Mouse (Mus musculus): Measurements from ENCODE around the gene Arpin. TPM values are rescaled to one million over a fixed set of nuclear protein-coding genes. Genes with fewer than 3 reads are reported as not detected.

The Arpin gene
- polyA plus RNA-seq, 1 experiment: 17.0 TPM

DNA sequence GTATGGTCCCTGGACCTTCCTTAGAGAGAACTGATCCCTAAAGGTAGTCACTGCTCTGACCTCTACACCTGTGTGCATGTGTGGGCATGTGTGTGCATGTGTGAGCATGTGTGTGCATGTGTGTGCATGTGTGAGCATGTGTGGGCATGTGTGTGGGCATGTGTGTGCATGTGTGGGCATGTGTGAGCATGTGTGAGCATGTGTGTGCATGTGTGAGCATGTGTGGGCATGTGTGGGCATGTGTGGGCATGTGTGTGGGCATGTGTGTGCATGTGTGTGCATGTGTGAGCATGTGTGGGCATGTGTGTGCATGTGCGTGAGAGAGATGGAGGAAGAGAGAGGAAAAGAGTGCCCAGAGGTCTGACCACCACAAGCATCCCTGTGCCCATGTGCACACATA, 19.7 kb upstream of the Arpin start:
- DNase-seq: no peak
- no peaks in the 10 kb centered on the region for H3K27me3 ChIP-seq (replicated peaks; ENCODE audit: control insufficient read depth, insufficient read depth, low read length)
- H3K36me3 ChIP-seq (ENCODE audit: control insufficient read depth, insufficient read depth, low read length): no peaks in the 10 kb centered on the region
- 100% methylated on average over 1 of the region's 1 CpGs for WGBS
- no peaks in the 10 kb centered on the region for H3K4me1 ChIP-seq (ENCODE audit: control insufficient read depth, insufficient read depth, low read length)
- H3K4me3 ChIP-seq (ENCODE audit: insufficient read depth, low read depth, low read length): no peak overlapping the region
- TF ChIP-seq CTCF (conservative IDR thresholded peaks at IDR 0.05; ENCODE audit: insufficient read depth, insufficient read length, low read depth, low read length) (no peak), POLR2A (IDR thresholded peaks at IDR 0.05; ENCODE audit: low read depth, low read length) (no peak)
- H3K27ac ChIP-seq (ENCODE audit: insufficient read depth, low read depth, low read length): no peak overlapping the region

GRCm38 (mm10) chr7:79951038-79951437, 15.9 kb upstream of the Arpin start:
- Histone ChIP-seq H3K36me3 (ENCODE audit: control insufficient read depth, insufficient read depth, low read length) (no peaks in the 10 kb centered on the region), H3K27me3 (replicated peaks; ENCODE audit: control insufficient read depth, insufficient read depth, low read length) (no peaks in the 10 kb centered on the region), H3K4me1 (ENCODE audit: control insufficient read depth, insufficient read depth, low read length) (no peaks in the 10 kb centered on the region), H3K4me3 (ENCODE audit: insufficient read depth, low read depth, low read length) (no peak overlapping the region), H3K27ac (ENCODE audit: insufficient read depth, low read depth, low read length) (no peak overlapping the region)
- TF ChIP-seq CTCF (conservative IDR thresholded peaks at IDR 0.05; ENCODE audit: insufficient read depth, insufficient read length, low read depth, low read length): no peak
- no peak for TF ChIP-seq POLR2A (IDR thresholded peaks at IDR 0.05; ENCODE audit: low read depth, low read length)
- 82% methylated on average over 3 of the region's 3 CpGs for WGBS
- no peak for DNase-seq

GRCm38 (mm10) chr7:79950236-79950635, 15.1 kb upstream of the Arpin start:
- Histone ChIP-seq H3K4me1 (ENCODE audit: control insufficient read depth, insufficient read depth, low read length) (no peaks in the 10 kb centered on the region), H3K27me3 (replicated peaks; ENCODE audit: control insufficient read depth, insufficient read depth, low read length) (no peaks in the 10 kb centered on the region), H3K36me3 (ENCODE audit: control insufficient read depth, insufficient read depth, low read length) (no peaks in the 10 kb centered on the region), H3K4me3 (ENCODE audit: insufficient read depth, low read depth, low read length) (no peak overlapping the region), H3K27ac (ENCODE audit: insufficient read depth, low read depth, low read length) (no peak overlapping the region)
- WGBS: 56% methylated on average over 6 of the region's 6 CpGs
- TF ChIP-seq CTCF (conservative IDR thresholded peaks at IDR 0.05; ENCODE audit: insufficient read depth, insufficient read length, low read depth, low read length): no peak
- no peak for TF ChIP-seq POLR2A (IDR thresholded peaks at IDR 0.05; ENCODE audit: low read depth, low read length)
- peak; percentile 26 for DNase-seq

GRCm38 (mm10) chr7:79935511-79936205, 499 bp upstream of the Arpin start:
- Histone ChIP-seq H3K27me3 (replicated peaks; ENCODE audit: control insufficient read depth, insufficient read depth, low read length) (no peaks in the 10 kb centered on the region), H3K36me3 (ENCODE audit: control insufficient read depth, insufficient read depth, low read length) (no peaks in the 10 kb centered on the region), H3K27ac (ENCODE audit: insufficient read depth, low read depth, low read length) (peak overlapping the region; percentile 34), H3K4me1 (ENCODE audit: control insufficient read depth, insufficient read depth, low read length) (peaks cover 8% of the 10 kb centered on the region; the same call in 1 of the 2 replicates), H3K4me3 (ENCODE audit: insufficient read depth, low read depth, low read length) (peak overlapping the region; percentile 79)
- 3% methylated on average over 19 of the region's 19 CpGs for WGBS
- no peak for TF ChIP-seq POLR2A (IDR thresholded peaks at IDR 0.05; ENCODE audit: low read depth, low read length)
- TF ChIP-seq CTCF (conservative IDR thresholded peaks at IDR 0.05; ENCODE audit: insufficient read depth, insufficient read length, low read depth, low read length): no peak
- DNase-seq: peak; percentile 91

DNA sequence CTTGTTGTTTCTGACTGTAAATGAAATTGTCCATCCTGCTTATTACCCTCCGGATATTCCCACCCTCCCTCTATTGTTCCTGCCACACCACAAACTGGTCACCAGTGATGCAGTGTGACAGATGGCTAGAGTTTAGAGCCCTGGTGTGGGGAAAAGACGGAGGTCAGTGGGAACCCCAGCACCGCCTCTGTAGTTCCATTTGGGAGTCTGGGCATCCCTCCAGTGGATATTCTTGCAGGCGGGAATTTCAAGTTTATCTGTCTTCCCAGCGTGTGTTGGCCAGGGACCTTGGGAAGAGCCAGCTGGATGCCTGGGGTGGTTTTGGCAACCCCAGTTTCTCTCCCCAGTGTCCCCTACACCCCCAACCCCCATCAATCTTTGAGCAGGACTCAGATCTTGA, 698 bp downstream of the Arpin start:
- Histone ChIP-seq H3K27me3 (replicated peaks; ENCODE audit: control insufficient read depth, insufficient read depth, low read length) (no peaks in the 10 kb centered on the region), H3K36me3 (ENCODE audit: control insufficient read depth, insufficient read depth, low read length) (no peaks in the 10 kb centered on the region), H3K4me1 (ENCODE audit: control insufficient read depth, insufficient read depth, low read length) (peaks cover 8% of the 10 kb centered on the region; the same call in 1 of the 2 replicates), H3K4me3 (ENCODE audit: insufficient read depth, low read depth, low read length) (peak overlapping the region; percentile 79), H3K27ac (ENCODE audit: insufficient read depth, low read depth, low read length) (no peak overlapping the region)
- WGBS: 26% methylated on average over 5 of the region's 5 CpGs
- TF ChIP-seq CTCF (conservative IDR thresholded peaks at IDR 0.05; ENCODE audit: insufficient read depth, insufficient read length, low read depth, low read length): no peak
- TF ChIP-seq POLR2A (IDR thresholded peaks at IDR 0.05; ENCODE audit: low read depth, low read length): no peak
- DNase-seq: peak; percentile 29

- TF ChIP-seq CTCF (conservative IDR thresholded peaks at IDR 0.05; ENCODE audit: insufficient read depth, insufficient read length, low read depth, low read length) (0 out of 2 replicates have a peak, but pooled peaks have one; percentile 7), POLR2A (IDR thresholded peaks at IDR 0.05; ENCODE audit: low read depth, low read length) (no peak)
- Histone ChIP-seq H3K4me1 (ENCODE audit: control insufficient read depth, insufficient read depth, low read length) (0 out of 2 replicates have a peak, but pooled peaks cover 2% of the 10 kb centered on the region), H3K27ac (ENCODE audit: insufficient read depth, low read depth, low read length) (no peak overlapping the region), H3K36me3 (ENCODE audit: control insufficient read depth, insufficient read depth, low read length) (0 out of 2 replicates have a peak, but pooled peaks cover 2% of the 10 kb centered on the region), H3K27me3 (replicated peaks; ENCODE audit: control insufficient read depth, insufficient read depth, low read length) (no peaks in the 10 kb centered on the region), H3K4me3 (ENCODE audit: insufficient read depth, low read depth, low read length) (no peak overlapping the region)
- DNase-seq: no peak
- WGBS: 84% methylated on average over 2 of the region's 2 CpGs
Observed at GRCm38 (mm10) chr7:79928516-79929052, 6.6 kb downstream of the Arpin start.

DNA sequence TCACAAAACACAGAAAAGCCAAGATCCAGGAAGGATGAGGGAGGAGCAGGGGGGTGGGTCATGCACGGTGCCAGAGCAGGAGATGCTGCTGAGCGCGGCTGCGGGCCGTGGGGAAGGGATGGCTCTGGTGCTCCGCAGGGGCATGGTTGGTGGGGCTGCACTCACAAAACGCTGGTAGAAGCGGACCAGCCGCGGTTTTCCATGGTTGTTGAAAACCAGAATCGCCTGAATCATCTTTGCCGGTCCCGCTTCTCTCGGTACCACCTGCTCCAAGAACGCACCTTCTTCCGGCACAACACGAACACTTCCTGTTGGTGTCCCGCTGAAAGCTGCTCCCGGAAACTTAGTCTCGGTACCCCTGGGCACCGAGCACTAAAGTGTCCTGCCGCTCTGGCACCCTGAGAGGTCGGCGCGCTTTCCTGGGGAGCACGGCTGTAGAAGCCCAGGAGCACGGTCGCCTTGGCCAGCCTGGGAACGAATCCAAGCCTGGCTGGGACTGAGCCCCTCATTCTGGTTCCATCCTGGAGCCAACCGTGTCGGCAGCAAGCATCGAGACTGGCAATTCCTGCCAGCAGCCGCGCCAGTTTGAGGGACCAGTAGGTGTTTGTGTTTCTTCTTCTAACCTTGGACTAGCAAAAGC, 14.7 kb downstream of the Arpin start, which contains the start of gene Ap3s2:
TSS of gene Ap3s2 (minus strand) at position 306 of the 640 bp plus-strand sequence.
- Histone ChIP-seq H3K27ac (ENCODE audit: insufficient read depth, low read depth, low read length) (peak within 1 kb of the TSS; percentile 81), H3K4me3 (ENCODE audit: insufficient read depth, low read depth, low read length) (peak within 1 kb of the TSS; percentile 84), H3K27me3 (replicated peaks; ENCODE audit: control insufficient read depth, insufficient read depth, low read length) (no peaks in the 10 kb centered on the region), H3K36me3 (ENCODE audit: control insufficient read depth, insufficient read depth, low read length) (no peaks in the 10 kb centered on the region), H3K4me1 (ENCODE audit: control insufficient read depth, insufficient read depth, low read length) (peaks cover 2% of the 10 kb centered on the region; the same call in 1 of the 2 replicates)
- peak; percentile 95 for DNase-seq
- TF ChIP-seq CTCF (conservative IDR thresholded peaks at IDR 0.05; ENCODE audit: insufficient read depth, insufficient read length, low read depth, low read length) (no peak), POLR2A (IDR thresholded peaks at IDR 0.05; ENCODE audit: low read depth, low read length) (peak; percentile 8)
- under 1% methylated on average over 34 of the region's 34 CpGs for WGBS

All from kidney, adult 2 months (tissue).